Mouse (Mus musculus): ENCODE measurements around the gene Hist1h2bq.

DNA sequence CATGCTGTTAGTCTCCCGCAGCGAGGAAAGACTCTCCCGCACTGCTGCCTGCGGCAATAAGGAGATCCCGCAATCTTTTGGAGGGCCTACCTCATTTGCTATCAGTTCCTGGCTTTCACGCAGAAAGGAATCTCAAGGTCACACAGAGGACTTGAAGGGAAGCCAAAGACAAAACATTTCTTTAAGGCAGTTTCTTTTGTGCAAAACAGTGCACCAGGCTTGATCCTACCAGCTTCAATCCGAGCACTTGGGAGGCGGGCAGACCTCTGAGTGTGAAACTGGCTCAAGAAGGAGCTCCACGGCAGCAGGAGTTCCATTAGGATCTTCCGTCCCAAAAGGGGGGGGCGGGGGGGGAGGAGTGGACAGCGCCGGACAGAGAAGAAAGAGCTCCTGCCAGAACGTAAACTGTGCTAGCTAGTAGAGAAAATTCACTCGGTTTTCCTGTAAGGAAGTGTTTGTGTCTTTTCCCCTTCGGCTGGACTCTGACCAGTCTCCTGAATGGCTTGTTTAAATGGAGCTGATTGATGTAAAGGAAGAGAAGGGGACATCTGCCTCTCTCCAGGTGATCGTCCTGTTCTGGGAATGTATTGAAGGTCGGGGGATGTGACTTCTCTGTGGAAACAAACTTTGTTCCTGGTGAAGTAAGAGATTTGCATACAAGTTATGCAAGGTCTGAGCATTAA, 19.3 kb downstream of the Hist1h2bq start:
- TF ChIP-seq CTCF (IDR thresholded peaks at IDR 0.05 in 2 of 3, conservative IDR thresholded peaks at IDR 0.05 in 1 of 3; ENCODE audit: control insufficient read depth in 1 of 3, insufficient read depth in 1 of 3, low read depth in 2 of 3, low read length in 3 of 3, poor library complexity in 1 of 3, severe bottlenecking in 1 of 3) (no peak), TCF12 (IDR thresholded peaks at IDR 0.05; ENCODE audit: low read depth, low read length) (no peak), EP300 (IDR thresholded peaks at IDR 0.05; ENCODE audit: low read depth in 1 of 2, low read length in 2 of 2) (no peak), ZNF384 (IDR thresholded peaks at IDR 0.05; ENCODE audit: low read depth, low read length) (no peak), GATA1 (IDR thresholded peaks at IDR 0.05; ENCODE audit: low read depth, low read length) (no peak), NRF1 (IDR thresholded peaks at IDR 0.05; ENCODE audit: insufficient read depth, low read depth, low read length, poor library complexity, severe bottlenecking) (no peak), MAFK (IDR thresholded peaks at IDR 0.05; ENCODE audit: borderline replicate concordance, low read depth, low read length) (no peak), POLR2A (IDR thresholded peaks at IDR 0.05; ENCODE audit: control insufficient read depth in 1 of 2, insufficient read depth in 1 of 2, low read depth in 1 of 2, low read length in 2 of 2, poor library complexity in 1 of 2) (no peak), NELFE (IDR thresholded peaks at IDR 0.05; ENCODE audit: low read depth, low read length) (no peak), CHD1 (IDR thresholded peaks at IDR 0.05; ENCODE audit: low read depth, low read length) (no peak)

Measured in MEL (cell line).